Mouse (Mus musculus): ENCODE measurements around the gene Pigl.

Pigl gene

DNA sequence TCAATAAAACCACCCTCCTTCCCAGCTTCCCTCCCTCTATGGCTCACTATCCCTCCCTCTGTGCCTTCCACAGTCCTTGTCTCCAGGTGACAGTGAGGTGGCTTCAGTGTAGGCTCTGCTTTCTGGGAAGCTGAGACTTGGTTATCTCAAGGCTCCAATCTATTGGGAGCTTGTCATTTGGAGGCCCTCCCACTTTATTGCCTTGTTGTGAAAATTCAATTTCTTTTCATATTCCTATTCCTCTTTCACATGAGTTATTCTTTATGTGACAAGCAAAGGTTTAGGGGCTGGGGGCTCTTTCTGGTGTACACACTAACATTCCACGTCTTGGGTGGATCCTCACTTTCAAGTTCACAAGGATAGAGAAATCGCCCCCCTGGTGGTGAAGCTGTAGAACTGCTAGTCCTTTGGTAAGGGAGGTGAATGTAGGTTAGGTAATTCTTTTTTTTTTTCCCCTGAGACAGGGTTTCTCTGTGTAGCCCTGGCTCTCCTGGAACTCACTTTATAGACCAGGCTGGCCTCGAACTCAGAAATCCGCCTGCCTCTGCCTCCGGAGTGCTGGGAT, 38.0 kb downstream of the Pigl start:
- CTCF ChIA-PET: interaction anchor here (0.5 to 3.3 kb wide), 29 partner anchors 8 to 248 kb away, joined by 3 to 27 read pairs (median 4); partner anchors contain the start of gene Adora2b (in 1 of the 4)
- POLR2A ChIA-PET: interaction anchor here (0.5 to 7.8 kb wide), 76 partner anchors 7 to 383 kb away, joined by 3 to 582 read pairs (median 13); partner anchors contain the start of genes Ubb (in 4 of the 4), Ncor1 (in 3 of the 4), Pigl (in 3 of the 4) and Cenpv (in 2 of the 4)

DNA sequence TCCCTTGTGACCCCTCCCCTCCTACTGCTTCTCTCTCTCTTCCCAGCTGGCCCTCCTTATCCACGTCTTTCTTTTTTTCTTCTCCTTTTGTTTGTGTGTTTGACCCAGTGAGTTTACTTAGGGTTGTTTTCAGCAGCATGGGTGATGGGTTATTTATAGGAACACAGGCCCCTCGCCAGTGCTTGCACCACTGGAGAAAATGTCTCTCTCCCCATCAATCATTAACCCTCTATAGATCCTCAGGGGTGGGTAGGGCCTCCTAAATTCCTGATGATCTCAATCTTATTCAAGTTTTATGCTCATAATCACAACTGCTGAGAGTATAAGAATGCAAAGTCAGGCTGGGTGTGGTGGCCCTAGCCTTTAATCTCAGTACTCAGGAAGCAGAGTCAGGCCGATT, 38.9 kb downstream of the Pigl start:
- CTCF ChIA-PET: interaction anchor here (0.5 to 3.3 kb wide), 13 partner anchors 8 to 571 kb away, joined by 3 to 27 read pairs (median 5); partner anchors contain the start of gene Adora2b (in 1 of the 4)

DNA sequence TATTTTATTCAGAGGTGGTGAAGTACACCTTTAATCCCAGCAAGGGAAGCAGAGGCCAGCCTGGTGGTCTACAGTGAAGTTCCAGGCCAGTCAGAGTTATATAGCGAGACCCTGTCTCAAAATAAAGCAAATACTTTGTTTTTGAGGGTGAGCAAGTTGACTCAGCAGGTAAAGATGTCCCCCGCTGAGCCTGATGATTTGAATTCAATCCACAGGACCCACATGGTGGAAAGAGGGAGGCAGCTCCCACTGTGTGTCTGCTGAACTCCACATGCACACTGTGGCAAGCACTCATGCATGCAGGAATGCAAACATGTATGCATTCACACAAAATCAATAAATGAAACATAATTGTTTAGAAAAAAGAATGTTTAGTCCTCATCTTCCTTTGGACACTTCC, 40.5 kb downstream of the Pigl start:
- POLR2A ChIA-PET: interaction anchor here (0.9 to 7.8 kb wide), 17 partner anchors 8 to 105 kb away, joined by 3 to 582 read pairs (median 4); partner anchors contain the start of genes Ubb (in 3 of the 4) and Cenpv (in 1 of the 4)

More for the DNA sequence above, 38.9 kb downstream of the Pigl start:
- POLR2A ChIA-PET: interaction anchor here (0.6 to 7.8 kb wide), 39 partner anchors 9 to 1565 kb away, joined by 3 to 582 read pairs (median 25); partner anchors contain the start of genes Ubb (in 4 of the 4), Cenpv (in 2 of the 4), Ncor1 (in 1 of the 4) and Pigl (in 1 of the 4)

DNA sequence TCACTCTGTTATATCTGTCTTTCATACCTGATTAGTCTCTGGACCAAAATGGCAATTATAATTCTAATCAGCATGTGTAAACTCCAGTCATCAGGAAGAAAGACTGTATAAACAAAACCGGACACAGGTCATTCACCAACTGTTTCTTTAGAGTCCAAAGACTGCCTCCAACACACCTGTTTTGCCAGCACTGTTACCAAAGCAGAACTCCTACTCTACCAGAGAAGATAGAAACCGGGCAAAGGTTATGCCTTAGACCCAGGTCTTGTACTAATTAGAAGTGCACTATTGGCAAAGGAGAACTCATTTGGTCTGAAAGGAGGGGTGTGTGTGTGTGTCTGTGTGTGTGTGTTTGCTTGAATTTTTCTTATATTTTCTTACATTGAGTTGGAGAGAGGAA, 42.3 kb downstream of the Pigl start:
- ChIA-PET CTCF (no interaction called here), POLR2A (interaction anchor here in 1 of 4 experiments (7.8 kb wide), 1 partner anchor 8 kb away, joined by 514 read pairs; no protein-coding TSS in a partner anchor)

More for the DNA sequence above, 40.5 kb downstream of the Pigl start:
- CTCF ChIA-PET: interaction anchor here in 1 of 4 experiments (1.0 kb wide), 2 partner anchors 12 to 53 kb away, joined by 3 read pairs; partner anchors contain the start of gene Ubb

DNA sequence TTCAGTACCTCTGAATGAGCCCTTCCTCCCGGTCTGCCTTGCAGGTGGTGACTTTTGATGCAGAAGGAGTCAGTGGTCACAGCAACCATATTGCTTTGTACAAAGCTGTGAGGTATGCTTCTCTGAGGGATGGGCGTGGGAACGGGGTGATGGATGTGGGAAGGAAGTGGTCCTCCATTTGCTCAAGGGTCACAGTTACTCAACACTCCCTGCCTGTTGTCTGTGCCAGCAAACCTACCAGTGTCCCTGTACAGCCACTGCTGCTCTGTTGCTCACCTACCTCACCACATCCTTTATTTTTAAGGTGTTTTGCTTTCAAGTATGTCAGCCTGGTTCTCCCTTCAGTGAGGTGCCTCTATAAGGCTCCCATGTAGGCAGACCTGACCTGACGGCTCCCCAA, 49.4 kb downstream of the Pigl start:
- CTCF ChIA-PET: interaction anchor here in 1 of 4 experiments (0.7 to 2.3 kb wide), 2 partner anchors 11 to 71 kb away, joined by 3 to 8 read pairs; no protein-coding TSS in a partner anchor
- POLR2A ChIA-PET: interaction anchor here in 3 of 4 experiments (0.5 to 14.0 kb wide), 31 partner anchors 8 to 97 kb away, joined by 3 to 582 read pairs (median 48); partner anchors contain the start of genes Cenpv (in 3 of the 3), Ubb (in 3 of the 3), Ncor1 (in 1 of the 3) and Pigl (in 1 of the 3)

DNA sequence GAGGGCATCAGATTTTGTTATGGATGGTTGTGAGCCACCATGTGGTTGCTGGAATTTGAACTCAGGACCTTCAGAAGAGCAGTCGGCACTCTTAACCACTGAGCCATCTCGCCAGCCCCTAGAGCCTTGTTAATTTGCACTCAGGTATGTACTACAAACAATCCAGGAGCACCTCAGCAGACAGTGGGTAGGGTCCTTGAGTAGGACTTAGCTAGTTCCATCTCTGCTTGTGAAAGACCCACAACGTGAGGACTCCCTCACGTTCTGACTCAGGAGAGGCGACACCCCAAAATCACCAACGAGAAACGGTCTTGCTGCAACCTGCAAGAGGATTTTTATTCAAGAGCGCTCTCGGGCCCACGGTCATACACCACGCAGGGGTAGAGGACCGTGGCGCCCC, 50.1 kb downstream of the Pigl start:
- CTCF ChIA-PET: interaction anchor here in 2 of 4 experiments (0.5 to 2.3 kb wide), 2 partner anchors 10 to 12 kb away, joined by 4 to 8 read pairs; no protein-coding TSS in a partner anchor

DNA sequence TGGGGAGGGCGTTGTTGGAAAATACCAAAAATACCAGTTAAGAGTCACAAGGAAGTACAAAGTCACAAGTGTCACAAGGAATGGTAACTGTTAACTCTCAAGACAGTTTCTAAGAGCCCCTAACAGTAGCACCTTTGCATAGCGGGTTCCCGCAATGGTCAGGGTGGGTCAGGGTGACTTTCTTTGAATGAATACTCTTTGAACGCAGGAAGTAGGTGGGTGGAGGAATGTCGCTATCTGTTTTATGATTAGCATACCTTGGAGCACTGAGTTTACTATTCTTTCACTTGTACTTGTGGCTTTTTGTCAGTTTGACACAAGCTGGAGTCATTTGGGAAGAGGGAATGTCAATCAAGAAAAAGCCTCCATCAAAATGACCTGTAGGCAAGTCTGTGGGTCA, 50.6 kb downstream of the Pigl start:
- POLR2A ChIA-PET: interaction anchor here in 3 of 4 experiments (0.9 to 14.0 kb wide), 35 partner anchors 9 to 227 kb away, joined by 3 to 582 read pairs (median 48); partner anchors contain the start of genes Cenpv (in 3 of the 3), Ubb (in 3 of the 3), Ncor1 (in 2 of the 3) and Pigl (in 2 of the 3)

More for the DNA sequence above, 50.1 kb downstream of the Pigl start:
- POLR2A ChIA-PET: interaction anchor here in 3 of 4 experiments (0.6 to 14.0 kb wide), 34 partner anchors 10 to 671 kb away, joined by 3 to 582 read pairs (median 36); partner anchors contain the start of genes Cenpv (in 3 of the 3), Ubb (in 3 of the 3), Ncor1 (in 2 of the 3) and Pigl (in 2 of the 3)

DNA sequence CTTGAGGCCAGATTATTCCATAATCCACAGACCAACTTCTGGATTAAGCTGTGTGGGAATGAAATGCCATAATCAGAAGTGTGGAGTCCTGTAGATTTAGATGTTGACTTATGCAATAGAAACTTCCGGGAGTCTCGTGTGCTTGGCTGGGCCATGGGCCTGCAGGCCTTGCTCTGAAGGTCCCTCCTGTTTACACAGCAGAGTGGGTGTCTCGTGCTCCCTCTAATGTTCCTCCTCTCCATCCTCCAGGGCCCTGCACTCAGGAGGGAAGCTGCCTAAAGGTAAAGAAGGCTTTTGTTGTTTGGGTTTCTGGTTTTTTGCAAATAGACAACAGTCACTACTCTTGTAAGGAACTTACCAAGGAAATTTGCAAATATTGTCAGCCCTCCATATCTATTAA, 51.3 kb downstream of the Pigl start:
- POLR2A ChIA-PET: interaction anchor here in 3 of 4 experiments (0.6 to 14.0 kb wide), 46 partner anchors 8 to 228 kb away, joined by 3 to 582 read pairs (median 16); partner anchors contain the start of genes Cenpv (in 3 of the 3), Ubb (in 3 of the 3), Ncor1 (in 2 of the 3) and Pigl (in 2 of the 3)
- CTCF ChIA-PET: interaction anchor here in 2 of 4 experiments (0.6 to 2.3 kb wide), 3 partner anchors 13 to 48 kb away, joined by 8 to 14 read pairs (median 13); no protein-coding TSS in a partner anchor

More for the DNA sequence above, 50.6 kb downstream of the Pigl start:
- CTCF ChIA-PET: interaction anchor here in 3 of 4 experiments (0.5 to 2.3 kb wide), 3 partner anchors 10 to 47 kb away, joined by 4 to 13 read pairs (median 8); no protein-coding TSS in a partner anchor

DNA sequence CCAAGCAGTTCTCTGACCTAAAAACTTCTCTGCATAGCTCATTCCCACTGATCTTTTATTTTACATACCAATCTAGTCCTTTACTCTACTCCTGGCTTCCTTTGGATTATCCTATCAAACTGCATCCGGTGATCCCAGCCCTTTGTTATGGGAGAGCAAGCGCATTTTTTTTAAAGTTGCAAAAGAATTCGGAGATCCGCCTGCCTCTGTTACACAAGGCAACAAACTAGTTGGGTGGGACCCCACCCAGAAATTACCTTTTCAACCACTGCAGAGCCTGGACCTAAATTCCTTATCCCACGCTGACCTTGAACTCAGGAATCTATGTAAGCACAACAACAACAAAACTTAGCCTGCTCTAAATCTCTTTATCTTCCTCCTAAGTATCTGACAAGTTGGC, 52.7 kb downstream of the Pigl start:
- POLR2A ChIA-PET: interaction anchor here (0.6 to 14.0 kb wide), 102 partner anchors 7 to 750 kb away, joined by 3 to 582 read pairs (median 6); partner anchors contain the start of genes Cenpv (in 4 of the 4), Ncor1 (in 4 of the 4), Pigl (in 4 of the 4) and Ubb (in 4 of the 4)
- CTCF ChIA-PET: interaction anchor here in 2 of 4 experiments (0.9 to 4.8 kb wide), 5 partner anchors 12 to 84 kb away, joined by 3 to 25 read pairs (median 4); no protein-coding TSS in a partner anchor

DNA sequence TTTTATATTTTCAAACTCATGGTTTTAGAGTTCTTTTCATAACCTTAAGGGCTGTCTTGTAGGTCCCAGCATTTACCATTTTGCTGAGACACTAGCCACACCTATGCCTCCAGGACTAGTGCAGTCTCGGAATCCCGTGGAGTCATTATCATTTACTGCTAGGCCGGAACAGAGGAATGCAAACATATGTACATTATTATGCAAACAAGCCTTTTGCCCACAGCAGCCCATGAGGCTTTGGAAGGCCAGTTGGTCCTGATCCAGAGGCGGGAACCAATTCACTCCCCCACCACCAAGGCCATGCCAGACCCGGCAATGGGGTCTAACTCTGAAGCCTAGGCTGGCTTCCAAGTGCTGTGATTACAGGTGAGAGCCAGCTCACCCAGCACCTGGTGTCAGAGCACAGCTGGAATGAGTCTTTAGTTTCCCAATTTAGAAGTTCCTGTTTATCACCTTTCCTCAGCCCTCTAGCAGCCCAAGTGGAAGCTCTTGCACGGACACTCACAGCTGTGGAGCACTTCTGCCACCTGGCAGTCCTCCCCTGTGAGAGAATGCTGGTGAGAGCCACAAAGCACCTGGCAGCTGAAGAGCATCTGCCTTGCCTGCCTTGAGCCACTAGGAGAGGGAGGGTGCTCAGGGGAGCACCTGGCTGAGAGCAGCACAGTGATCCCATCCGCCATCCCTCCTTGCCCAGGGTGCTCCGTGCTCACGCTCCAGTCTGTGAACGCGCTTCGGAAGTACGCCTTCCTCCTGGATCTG, 53.4 kb downstream of the Pigl start:
- ChIA-PET CTCF (interaction anchor here in 3 of 4 experiments (0.7 to 4.8 kb wide), 9 partner anchors 12 to 172 kb away, joined by 3 to 27 read pairs (median 4); no protein-coding TSS in a partner anchor), POLR2A (interaction anchor here (0.5 to 14.0 kb wide), 115 partner anchors 7 to 367 kb away, joined by 3 to 582 read pairs (median 6); partner anchors contain the start of genes Ncor1 (in 4 of the 4), Pigl (in 4 of the 4), Ubb (in 4 of the 4) and Cenpv (in 3 of the 4))

DNA sequence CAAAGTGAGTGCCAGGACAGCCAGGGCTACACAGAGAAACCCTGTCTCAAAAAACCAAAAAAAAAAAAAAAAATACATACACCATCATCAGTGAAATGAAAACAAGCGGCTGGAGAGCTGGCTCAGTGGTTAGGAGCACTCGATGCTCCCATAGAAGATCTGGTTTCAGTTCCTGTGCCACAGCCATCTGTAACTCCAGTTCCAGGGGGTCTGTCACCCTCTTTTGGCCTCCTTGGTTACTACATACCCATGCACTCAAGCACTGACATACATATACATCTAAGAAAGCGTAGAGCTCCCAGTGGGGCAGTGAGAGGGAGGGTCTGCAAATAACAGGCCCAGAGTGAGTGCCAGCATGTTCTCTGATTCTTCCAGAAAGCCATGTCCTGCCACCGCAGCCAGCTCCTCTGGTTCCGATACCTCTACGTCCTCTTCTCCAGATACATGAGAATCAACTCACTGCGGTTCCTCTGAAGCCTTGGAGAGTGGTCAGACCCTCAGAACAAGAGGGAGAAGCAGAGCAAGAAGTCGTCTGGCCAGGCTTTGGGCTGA, 54.3 kb downstream of the Pigl start:
- CTCF ChIA-PET: interaction anchor here (0.5 to 4.8 kb wide), 15 partner anchors 9 to 173 kb away, joined by 3 to 27 read pairs (median 4); partner anchors contain the start of gene Ubb (in 1 of the 4)

DNA sequence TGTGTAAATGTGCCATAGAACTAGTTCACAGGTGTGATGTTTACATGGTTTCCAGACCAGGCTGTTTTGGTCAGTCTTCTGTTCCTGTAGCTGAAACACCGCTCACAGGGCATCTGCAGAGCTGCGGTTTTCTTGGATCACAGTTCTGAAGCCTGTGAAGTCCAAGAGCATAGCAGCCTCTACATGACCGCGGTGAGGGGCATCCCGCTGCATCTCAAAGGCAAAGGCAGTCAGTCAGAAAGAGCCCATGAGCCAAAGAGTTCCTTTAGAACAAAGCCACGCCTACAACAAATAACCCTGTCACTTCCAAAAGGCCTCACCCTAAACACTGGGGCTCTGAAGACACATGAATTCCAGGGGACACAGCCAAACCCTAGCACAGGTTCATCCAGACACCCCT, 55.1 kb downstream of the Pigl start:
- ChIA-PET CTCF (interaction anchor here in 3 of 4 experiments (0.5 to 4.8 kb wide), 10 partner anchors 10 to 115 kb away, joined by 3 to 27 read pairs (median 5); partner anchors contain the start of gene Ubb (in 1 of the 3)), POLR2A (interaction anchor here (0.6 to 14.0 kb wide), 79 partner anchors 9 to 437 kb away, joined by 3 to 582 read pairs (median 10); partner anchors contain the start of genes Ubb (in 4 of the 4), Cenpv (in 3 of the 4), Ncor1 (in 3 of the 4) and Pigl (in 3 of the 4))

More for the DNA sequence above, 54.3 kb downstream of the Pigl start:
- POLR2A ChIA-PET: interaction anchor here (0.5 to 14.0 kb wide), 94 partner anchors 8 to 846 kb away, joined by 3 to 582 read pairs (median 7); partner anchors contain the start of genes Ubb (in 4 of the 4), Cenpv (in 3 of the 4), Ncor1 (in 3 of the 4) and Pigl (in 3 of the 4)

DNA sequence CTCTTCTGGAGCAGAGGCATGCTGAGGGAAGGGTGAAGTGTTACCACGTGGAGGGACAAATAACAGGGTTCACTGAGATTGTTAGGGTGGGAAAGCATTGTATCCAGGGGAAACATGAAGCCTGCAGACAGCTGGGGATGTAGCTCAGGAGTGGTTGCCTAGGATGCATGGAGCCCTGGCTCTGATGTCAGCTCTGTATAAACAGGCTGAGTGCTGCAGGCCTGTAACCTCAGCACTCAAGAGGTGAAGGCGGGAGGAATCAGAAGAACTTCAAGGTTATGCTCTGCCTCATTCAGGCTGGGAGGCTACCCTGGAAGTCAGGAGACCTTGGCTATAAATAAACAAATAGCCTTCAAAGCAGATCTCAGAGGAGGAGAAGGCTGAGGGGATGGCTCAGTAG, 60.7 kb downstream of the Pigl start:
- POLR2A ChIA-PET: interaction anchor here in 3 of 4 experiments (0.6 to 33.1 kb wide), 39 partner anchors 9 to 151 kb away, joined by 3 to 1188 read pairs (median 8); partner anchors contain the start of genes Cenpv (in 3 of the 3), Ubb (in 3 of the 3) and Trpv2 (in 1 of the 3)
- CTCF ChIA-PET: interaction anchor here (0.6 to 1.9 kb wide), 8 partner anchors 10 to 1374 kb away, joined by 3 to 8 read pairs (median 4); partner anchors contain the start of gene Cenpv (in 1 of the 4)

DNA sequence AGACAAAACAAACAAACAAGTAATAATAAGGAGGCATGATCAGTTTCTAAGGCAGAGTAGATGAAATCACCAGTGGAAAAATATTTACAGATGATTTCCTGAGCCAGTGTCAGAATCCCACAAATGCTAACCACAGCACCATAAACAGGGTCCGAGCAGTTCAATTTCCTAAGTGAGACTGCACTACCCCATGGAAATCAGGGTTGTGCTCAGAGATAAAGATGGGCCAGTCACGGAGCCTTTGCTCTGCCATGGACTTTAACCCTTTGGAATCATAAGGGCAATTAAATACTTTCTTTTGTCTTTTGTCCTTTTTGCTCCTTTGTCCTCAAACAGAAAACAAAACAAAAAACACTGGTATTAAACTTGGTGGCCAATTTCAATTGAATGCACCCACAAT, 64.0 kb downstream of the Pigl start:
- ChIA-PET POLR2A (interaction anchor here (0.6 to 33.1 kb wide), 17 partner anchors 10 to 1480 kb away, joined by 3 to 1188 read pairs (median 14); partner anchors contain the start of genes Cenpv (in 2 of the 4) and Ubb (in 2 of the 4)), CTCF (interaction anchor here in 3 of 4 experiments (0.6 to 0.7 kb wide), 6 partner anchors 8 to 311 kb away, joined by 3 to 8 read pairs (median 4); no protein-coding TSS in a partner anchor)

DNA sequence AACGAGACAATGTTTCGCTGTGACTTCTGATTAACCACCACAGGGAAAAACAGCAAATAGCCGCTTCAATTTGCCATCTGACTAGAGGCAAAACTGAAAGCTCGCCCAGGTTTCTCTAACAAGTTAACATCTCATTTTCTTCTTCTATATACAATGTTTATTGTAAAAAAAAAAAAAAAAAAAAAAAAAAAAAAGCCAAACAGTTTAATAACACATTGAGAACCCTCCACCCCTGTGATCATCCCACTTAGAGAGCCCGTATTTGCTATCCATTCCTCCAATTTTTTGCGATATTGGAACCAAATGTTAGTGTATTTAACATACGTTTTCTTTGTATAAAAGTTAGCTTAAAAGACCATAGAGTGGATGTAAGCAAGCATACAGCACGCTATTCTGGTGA, 78.8 kb downstream of the Pigl start:
- POLR2A ChIA-PET: interaction anchor here (0.6 to 33.1 kb wide), 30 partner anchors 5 to 228 kb away, joined by 3 to 1188 read pairs (median 14); partner anchors contain the start of genes Ubb (in 4 of the 4) and Cenpv (in 1 of the 4)
- CTCF ChIA-PET: interaction anchor here in 1 of 4 experiments (1.4 kb wide), 1 partner anchor 17 kb away, joined by 3 read pairs; no protein-coding TSS in a partner anchor

DNA sequence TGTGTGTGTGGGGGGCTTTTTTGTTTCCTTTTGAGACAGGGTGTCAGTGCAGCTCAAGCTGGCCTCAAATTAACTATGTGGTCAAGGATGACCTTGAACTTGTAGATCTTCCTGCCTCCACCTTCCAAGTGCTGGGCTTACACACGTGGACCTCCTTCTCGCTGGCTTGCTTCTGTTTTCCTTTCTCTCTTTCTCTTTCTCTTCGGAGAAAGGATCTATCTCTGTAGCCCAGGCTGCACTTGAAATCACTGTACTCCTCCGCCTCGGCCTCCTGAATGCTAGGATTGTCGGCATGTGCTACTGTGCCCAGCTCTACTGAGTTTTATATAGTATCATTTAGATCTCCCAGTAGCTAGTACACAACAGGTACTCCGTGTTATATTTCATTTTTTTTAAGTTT, 79.3 kb downstream of the Pigl start:
- ChIA-PET POLR2A (interaction anchor here (0.6 to 33.1 kb wide), 49 partner anchors 6 to 251 kb away, joined by 3 to 1188 read pairs (median 7); partner anchors contain the start of genes Ubb (in 4 of the 4) and Cenpv (in 1 of the 4)), CTCF (interaction anchor here in 2 of 4 experiments (0.6 to 1.4 kb wide), 3 partner anchors 16 to 47 kb away, joined by 3 read pairs; no protein-coding TSS in a partner anchor)

All from embryonic stem cell, embryonic (primary cell).